Mouse (Mus musculus): Measurements from ENCODE around the gene Scgb2b24.

Scgb2b24 gene

DNA sequence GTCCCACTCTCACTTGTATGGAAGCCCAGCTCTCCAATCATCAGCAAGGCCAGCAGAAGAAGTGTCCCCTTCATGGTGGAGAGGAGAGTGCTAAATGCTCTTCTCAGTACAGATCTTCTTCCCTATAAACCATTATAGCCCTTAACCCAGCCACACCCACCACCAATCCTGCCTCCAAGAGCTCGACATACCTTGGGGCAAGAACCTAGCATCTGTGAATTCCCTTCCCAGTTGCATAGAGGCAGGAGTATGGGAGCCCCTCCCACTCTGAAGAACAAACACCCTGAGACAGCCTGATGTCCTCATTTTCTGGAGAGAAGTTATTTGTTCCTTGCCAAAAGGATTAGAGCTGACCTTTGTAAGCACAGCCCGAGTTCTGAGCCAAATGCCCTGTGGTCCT lies at the start of gene Scgb2b24:
Gene Scgb2b24, minus strand, starts transcription at position 101 of the 400 bp plus-strand sequence.
- DNase-seq (ENCODE audit: low spot score) = no peak

GRCm38 (mm10) chr7:33743499-33743898 lies 4.4 kb upstream of the Scgb2b24 start, which contains the start of gene Scgb1b24:
Gene Scgb1b24, plus strand, starts transcription at chr7:33743799.
- no peak for DNase-seq (ENCODE audit: low spot score)

- DNase-seq (ENCODE audit: low spot score) = no peak
Measured at GRCm38 (mm10) chr7:33689864-33690263, 49.2 kb downstream of the Scgb2b24 start.
